Mouse (Mus musculus) gastrocnemius, adult 8-10 months (tissue): ENCODE results near the gene Plcxd1. TPM values are rescaled to one million over a fixed set of nuclear protein-coding genes. Genes with fewer than 3 reads are reported as not detected.
"Not testable (repeated sequence)": the region's sequence is repeated elsewhere in the genome, so short reads cannot be mapped to it uniquely, and the experiment has no call there.

Experiments
- DNase-seq, 2 experiments: peaks; one replicate each; pipeline ENCODE4 v3.0.0; 2022; ENCODE audit warnings: low spot score in 2 of 2
- total RNA-seq, 4 experiments: library from RNA; stranded (reverse); gene quantifications; 2 replicates each; pipeline ENCODE4 v1.2.4; 2022

The Plcxd1 gene
- total RNA-seq, 4 experiments from 2014 or later, result not detected

- no peak for DNase-seq
These were observed 7.3 kb downstream of the Plcxd1 start for GRCm38 (mm10) chr5:110106901-110107564.

GRCm38 (mm10) chr5:110107581-110108304 is 8.0 kb downstream of the Plcxd1 start, which contains the start of gene Gtpbp6:
TSS of gene Gtpbp6 (minus strand) at chr5:110108197.
- peak; percentile 89 to 94 for DNase-seq

- DNase-seq, result no peak
These were observed 8.5 kb downstream of the Plcxd1 start for GRCm38 (mm10) chr5:110108305-110108628.

GRCm38 (mm10) chr5:110109991-110110441 is 10.2 kb downstream of the Plcxd1 start, which contains the start of gene Zfp605:
TSS of gene Zfp605 (plus strand) at chr5:110110092.
- peak; percentile 78 to 84 for DNase-seq

GRCm38 (mm10) chr5:110122380-110122779 is 22.6 kb downstream of the Plcxd1 start:
- not testable (repeated sequence) for DNase-seq

GRCm38 (mm10) chr5:110135293-110136086 is 35.7 kb downstream of the Plcxd1 start, which contains the start of gene Chfr:
TSS of gene Chfr (plus strand) at chr5:110135842.
- DNase-seq, result peak; percentile 97 to 98

GRCm38 (mm10) chr5:110136087-110136464 is 36.3 kb downstream of the Plcxd1 start:
- no peak for DNase-seq

GRCm38 (mm10) chr5:110137816-110138215 is 38.0 kb downstream of the Plcxd1 start:
- DNase-seq, result no peak

GRCm38 (mm10) chr5:110139325-110139724 is 39.6 kb downstream of the Plcxd1 start:
- no peak for DNase-seq

- no peak for DNase-seq
These were observed 40.7 kb downstream of the Plcxd1 start for GRCm38 (mm10) chr5:110140424-110140823.

GRCm38 (mm10) chr5:110142309-110142708 is 42.5 kb downstream of the Plcxd1 start:
- DNase-seq, result no peak

GRCm38 (mm10) chr5:110143007-110143406 is 43.2 kb downstream of the Plcxd1 start:
- no peak for DNase-seq

Other genes with a start within 250 kb of the Plcxd1 start
- gene Gm15446, start 176.6 kb upstream of the Plcxd1 start, total RNA-seq, result 1 to 10 TPM; 3.8 to 7.8 (median 5.5) TPM
- gene Zfp932, start 103.4 kb upstream of the Plcxd1 start, total RNA-seq, result 1 to 10 TPM; 7.7 to 9.9 (median 8.6) TPM
- 1 to 10 TPM in 3 of 4 experiments, under 1 TPM in 1; 0.65 to 2.5 (median 1.8) TPM for gene Gm17655, start 27.5 kb upstream of the Plcxd1 start, total RNA-seq
- gene Gm35315, start 5.5 kb upstream of the Plcxd1 start, total RNA-seq, result under 1 TPM; 0.27 to 0.49 (median 0.34) TPM
- gene Gtpbp6, start 8.2 kb downstream of the Plcxd1 start, total RNA-seq, result 10 to 100 TPM; 10.9 to 20.6 (median 13.5) TPM
- 1 to 10 TPM; 3.5 to 5.4 (median 4.3) TPM for gene Zfp605, start 10.1 kb downstream of the Plcxd1 start, total RNA-seq
- gene Chfr, start 35.9 kb downstream of the Plcxd1 start, total RNA-seq, result 10 to 100 TPM in 3 of 4 experiments, 1 to 10 TPM in 1; 9.0 to 12.7 (median 12.0) TPM
- gene Golga3, start 76.7 kb downstream of the Plcxd1 start, total RNA-seq, result 10 to 100 TPM; 44.1 to 52.7 (median 50.0) TPM
- gene Ankle2, start 131.0 kb downstream of the Plcxd1 start, total RNA-seq, result 10 to 100 TPM; 30.9 to 39.7 (median 33.5) TPM
- 10 to 100 TPM; 25.4 to 30.6 (median 28.3) TPM for gene Pgam5, start 169.9 kb downstream of the Plcxd1 start, total RNA-seq
- gene Pxmp2, start 186.2 kb downstream of the Plcxd1 start, total RNA-seq, result 10 to 100 TPM; 38.1 to 54.8 (median 44.5) TPM
- gene Pole, start 186.3 kb downstream of the Plcxd1 start, total RNA-seq, result 1 to 10 TPM in 3 of 4 experiments, under 1 TPM in 1; 0.99 to 2.5 (median 1.5) TPM
- not detected for gene P2rx2, start 243.2 kb downstream of the Plcxd1 start, total RNA-seq
- gene Lrcol1, start 244.8 kb downstream of the Plcxd1 start, total RNA-seq, result not detected